Comparison of ENCODE assay signal across 12 mouse cellular contexts in the genomic region with DNA sequence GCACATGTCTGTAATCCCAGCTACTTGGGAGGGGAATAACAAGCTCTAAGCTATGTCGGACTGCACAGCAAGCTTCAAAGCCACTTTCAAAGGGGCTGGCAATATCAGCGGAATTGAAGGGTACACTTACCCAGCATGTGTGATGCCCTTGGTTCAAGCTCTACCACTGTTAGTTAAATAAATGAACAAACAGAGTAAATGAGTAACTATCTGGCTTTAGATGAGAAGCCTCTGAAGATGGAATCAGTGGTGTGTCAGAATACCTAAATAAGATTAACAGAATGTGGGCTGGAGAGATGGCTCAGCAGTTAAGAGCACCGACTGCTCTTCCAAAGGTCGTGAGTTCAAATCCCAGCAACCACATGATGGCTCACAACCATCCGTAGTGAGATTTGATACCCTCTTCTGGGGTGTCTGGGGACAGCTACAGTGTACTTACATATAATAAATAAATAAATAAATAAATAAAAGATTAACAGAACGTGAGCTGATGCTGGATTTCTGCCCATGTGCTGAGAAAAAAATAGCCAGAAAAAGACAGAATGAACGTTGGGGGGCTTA.
"Had no signal": no experiment of that assay in that cellular context is flagged by ENCODE, and none has a peak within 500 bp of the region (broad histone marks: within the 10 kb centered on the region; RNA-seq: fewer than 3 reads in every experiment).

No protein-coding gene starts in this region.

- H3K27ac ChIP-seq: hindbrain, postnatal 0 days; limb, embryonic 15.5 days; liver, embryonic 15.5 days; midbrain, embryonic 12.5 days had no signal

- DNase-seq: layer of hippocampus, adult 9-11 months; layer of hippocampus, postnatal 36 days; lung, embryonic 14.5 days; lung, postnatal 10 days; lung, postnatal 4 days; right cerebral cortex, postnatal 14 days; thymus, postnatal 36 days had no signal

- H3K4me1 ChIP-seq: liver, embryonic 15.5 days; midbrain, embryonic 12.5 days had no signal

- H3K27me3 ChIP-seq: limb, embryonic 15.5 days; liver, embryonic 15.5 days; midbrain, embryonic 12.5 days had no signal

- ATAC-seq: hindbrain, postnatal 0 days; midbrain, embryonic 16.5 days had no signal

- H3K9ac ChIP-seq: limb, embryonic 15.5 days; liver, embryonic 15.5 days; lung, embryonic 14.5 days; midbrain, embryonic 12.5 days had no signal

- H3K36me3 ChIP-seq: liver, embryonic 15.5 days; midbrain, embryonic 12.5 days had no signal

- H3K9me3 ChIP-seq: limb, embryonic 15.5 days; liver, embryonic 15.5 days; midbrain, embryonic 12.5 days had no signal

- H3K4me2 ChIP-seq: limb, embryonic 15.5 days; liver, embryonic 15.5 days; lung, embryonic 14.5 days; midbrain, embryonic 12.5 days had no signal

- H3K4me3 ChIP-seq: limb, embryonic 15.5 days; liver, embryonic 15.5 days; midbrain, embryonic 12.5 days had no signal
